Mouse (Mus musculus) stomach, embryonic 16.5 days (tissue): Measurements from ENCODE around the gene Trim10. TPM values are rescaled to one million over a fixed set of nuclear protein-coding genes. Genes with fewer than 3 reads are reported as not detected.
"Not testable (repeated sequence)": the region's sequence is repeated elsewhere in the genome, so short reads cannot be mapped to it uniquely, and the experiment has no call there.

Experiments used
- ATAC-seq: fragments of 200-750 bp; cut with Nextera tagmentation; 2 replicates; pipeline ENCODE4 v1.8.0; 2017; ENCODE audit warnings: moderate number of reproducible peaks, moderate TSS enrichment; ENCODE audit not compliant: insufficient read depth, low FRiP score
- H3K27ac ChIP-seq: fragments of 300-500 bp; sonication (generic); 2 replicates; pipeline ENCODE4 v1.5.1; 2014; ENCODE audit warnings: low read length
- H3K27me3 ChIP-seq: fragments of 300-500 bp; sonication (generic); 2 replicates; pipeline ENCODE4 v1.6.1; 2014; ENCODE audit warnings: low read length, control low read depth, mixed read lengths; ENCODE audit not compliant: control insufficient read depth, insufficient read depth
- H3K36me3 ChIP-seq: fragments of 300-500 bp; sonication (generic); 2 replicates; pipeline ENCODE4 v1.6.1; 2014; ENCODE audit warnings: low read length; ENCODE audit not compliant: control insufficient read depth, insufficient read depth
- H3K4me1 ChIP-seq: fragments of 300-500 bp; sonication (generic); 2 replicates; pipeline ENCODE4 v1.6.1; 2014; ENCODE audit warnings: low read length, control low read depth, mixed read lengths; ENCODE audit not compliant: control insufficient read depth, insufficient read depth
- H3K4me2 ChIP-seq: fragments of 300-500 bp; sonication (generic); 2 replicates; pipeline ENCODE4 v1.6.1; 2014; ENCODE audit warnings: low read depth, low read length, mixed read lengths
- H3K4me3 ChIP-seq: fragments of 300-500 bp; sonication (generic); replicated peaks from 2 replicates; pipeline ENCODE4 v1.5.1; 2014; ENCODE audit warnings: mild to moderate bottlenecking, low read length
- H3K9ac ChIP-seq: fragments of 300-500 bp; sonication (generic); 2 replicates; pipeline ENCODE4 v1.6.1; 2014; ENCODE audit warnings: low read length
- H3K9me3 ChIP-seq: fragments of 300-500 bp; sonication (generic); replicated peaks from 2 replicates; pipeline ENCODE4 v1.6.1; 2016; ENCODE audit warnings: low read length, control low read depth; ENCODE audit not compliant: control insufficient read depth
- WGBS: fragments of 180-500 bp; shearing (Covaris S2); extraction: QIAGEN DNeasy Blood & Tissue Kit; methylation state at CpG from one replicate; pipeline ENCODE4 v1.1.7; 2014; 5-methylcytosine and 5-hydroxymethylcytosine counted together
- polyA plus RNA-seq: library from polyadenylated mRNA; unstranded; fragments of >200 nt; fragmentation: Nextera tagmentation; extraction: Ambion mirVana; gene quantifications from 2 replicates; pipeline ENCODE4 v1.2.1, GENCODE M21; 2015

Trim10 gene
- polyA plus RNA-seq = 12.0 and 12.4 TPM in 2 replicates

GRCm38 (mm10) chr17:36869284-36869954 lies at the start of gene Trim10:
TSS of gene Trim10 (plus strand) at chr17:36869574.
- Histone ChIP-seq H3K27ac (no peak within 1 kb of the TSS), H3K4me1 (no peaks in the 10 kb centered on the region; the same call in 1 of the 2 replicates), H3K27me3 (peaks cover 8% of the 10 kb centered on the region), H3K4me3 (no peak within 1 kb of the TSS; the same call in 1 of the 2 replicates), H3K4me2 (peak within 1 kb of the TSS; percentile 13; the same call in 1 of the 2 replicates), H3K9me3 (no peaks in the 10 kb centered on the region), H3K9ac (peak within 1 kb of the TSS; percentile 39; the same call in 1 of the 2 replicates), H3K36me3 (no peaks in the 10 kb centered on the region)
- WGBS = 82% methylated on average over 4 of the region's 4 CpGs
- ATAC-seq = peak; percentile 76

- Histone ChIP-seq H3K36me3 (no peaks in the 10 kb centered on the region), H3K27me3 (no peaks in the 10 kb centered on the region), H3K4me3 (no peak overlapping the region), H3K9ac (no peak overlapping the region), H3K27ac (no peak overlapping the region), H3K4me1 (no peaks in the 10 kb centered on the region), H3K9me3 (no peaks in the 10 kb centered on the region), H3K4me2 (no peak overlapping the region)
- ATAC-seq = no peak
Observed at GRCm38 (mm10) chr17:36824005-36824404, 45.4 kb upstream of the Trim10 start.

GRCm38 (mm10) chr17:36825525-36825924 lies 43.8 kb upstream of the Trim10 start:
- Histone ChIP-seq H3K27me3 (no peaks in the 10 kb centered on the region), H3K9me3 (no peaks in the 10 kb centered on the region), H3K27ac (no peak overlapping the region), H3K4me2 (no peak overlapping the region), H3K36me3 (no peaks in the 10 kb centered on the region), H3K9ac (no peak overlapping the region), H3K4me1 (no peaks in the 10 kb centered on the region), H3K4me3 (no peak overlapping the region)
- WGBS = 19% methylated on average over 4 of the region's 4 CpGs
- no peak for ATAC-seq

- not testable (repeated sequence) for H3K4me2 ChIP-seq, H3K4me1 ChIP-seq, H3K9ac ChIP-seq, H3K9me3 ChIP-seq, H3K27ac ChIP-seq, H3K4me3 ChIP-seq, H3K27me3 ChIP-seq, H3K36me3 ChIP-seq
- peak; percentile 69; the same call in 1 of the 2 replicates for ATAC-seq
- 11% methylated on average over 5 of the region's 5 CpGs for WGBS
Observed at GRCm38 (mm10) chr17:36826002-36826401, 43.4 kb upstream of the Trim10 start.

- Histone ChIP-seq H3K4me3 (no peak overlapping the region), H3K4me1 (no peaks in the 10 kb centered on the region), H3K4me2 (no peak overlapping the region), H3K36me3 (no peaks in the 10 kb centered on the region), H3K27me3 (no peaks in the 10 kb centered on the region), H3K27ac (no peak overlapping the region), H3K9me3 (no peaks in the 10 kb centered on the region), H3K9ac (no peak overlapping the region)
- ATAC-seq = no peak
- 70% methylated on average over 2 of the region's 2 CpGs for WGBS
Observed at GRCm38 (mm10) chr17:36828488-36828887, 40.9 kb upstream of the Trim10 start.

GRCm38 (mm10) chr17:36830470-36830869 lies 38.9 kb upstream of the Trim10 start:
- H3K4me1 ChIP-seq = no peaks in the 10 kb centered on the region
- no peak overlapping the region for H3K4me3 ChIP-seq
- H3K9me3 ChIP-seq = no peaks in the 10 kb centered on the region
- no peak overlapping the region for H3K27ac ChIP-seq
- H3K27me3 ChIP-seq = no peaks in the 10 kb centered on the region
- no peak overlapping the region for H3K9ac ChIP-seq
- no peak overlapping the region for H3K4me2 ChIP-seq
- 75% methylated on average over 3 of the region's 3 CpGs for WGBS
- H3K36me3 ChIP-seq = no peaks in the 10 kb centered on the region
- no peak for ATAC-seq

GRCm38 (mm10) chr17:36832694-36833093 lies 36.7 kb upstream of the Trim10 start:
- Histone ChIP-seq H3K9me3 (no peaks in the 10 kb centered on the region), H3K4me1 (peaks cover 7% of the 10 kb centered on the region), H3K36me3 (no peaks in the 10 kb centered on the region), H3K27me3 (no peaks in the 10 kb centered on the region), H3K4me2 (no peak overlapping the region), H3K4me3 (no peak overlapping the region), H3K27ac (no peak overlapping the region), H3K9ac (no peak overlapping the region)
- WGBS = 58% methylated on average over 4 of the region's 4 CpGs
- ATAC-seq = no peak

GRCm38 (mm10) chr17:36835591-36836426 lies 33.6 kb upstream of the Trim10 start:
- Histone ChIP-seq H3K9ac (peak overlapping the region; percentile 68), H3K27me3 (no peaks in the 10 kb centered on the region), H3K4me3 (peak overlapping the region; percentile 86), H3K27ac (peak overlapping the region; percentile 98), H3K36me3 (no peaks in the 10 kb centered on the region), H3K4me1 (peaks cover 12% of the 10 kb centered on the region), H3K4me2 (peak overlapping the region; percentile 58), H3K9me3 (no peaks in the 10 kb centered on the region)
- 26% methylated on average over 12 of the region's 12 CpGs for WGBS
- peak; percentile 7; the same call in 1 of the 2 replicates for ATAC-seq

- peak; percentile 6; the same call in 1 of the 2 replicates for ATAC-seq
- Histone ChIP-seq H3K36me3 (no peaks in the 10 kb centered on the region), H3K4me3 (peak overlapping the region; percentile 86), H3K4me1 (peaks cover 12% of the 10 kb centered on the region), H3K27ac (peak overlapping the region; percentile 98), H3K9me3 (no peaks in the 10 kb centered on the region), H3K27me3 (no peaks in the 10 kb centered on the region), H3K9ac (peak overlapping the region; percentile 68), H3K4me2 (peak overlapping the region; percentile 58)
- 13% methylated on average over 3 of the region's 3 CpGs for WGBS
Observed at GRCm38 (mm10) chr17:36836427-36836812, 33.0 kb upstream of the Trim10 start.
